Mouse (Mus musculus): ENCODE measurements around the gene Crim1. TPM values are rescaled to one million over a fixed set of nuclear protein-coding genes. Genes with fewer than 3 reads are reported as not detected.

The Crim1 gene
- polyA plus RNA-seq, 1 experiment from 2014 or later = 2.3 TPM

- no peaks in the 10 kb centered on the region; the same call in 1 of the 2 replicates for H3K27me3 ChIP-seq (ENCODE audit: control insufficient read depth, insufficient read depth, low read length)
Observed at GRCm38 (mm10) chr17:78197111-78197510, 2.9 kb upstream of the Crim1 start.

GRCm38 (mm10) chr17:78198140-78198539 lies 1.9 kb upstream of the Crim1 start:
- Histone ChIP-seq H3K27me3 (ENCODE audit: control insufficient read depth, insufficient read depth, low read length) (no peaks in the 10 kb centered on the region; the same call in 1 of the 2 replicates), H3K9ac (ENCODE audit: low read length) (no peak overlapping the region), H3K4me2 (ENCODE audit: low read depth, low read length) (no peak overlapping the region), H3K36me3 (ENCODE audit: control insufficient read depth, insufficient read depth) (no peaks in the 10 kb centered on the region), H3K4me3 (ENCODE audit: low read length) (no peak overlapping the region), H3K4me1 (ENCODE audit: control insufficient read depth, insufficient read depth, low read length) (peaks cover 28% of the 10 kb centered on the region), H3K9me3 (replicated peaks; ENCODE audit: control insufficient read depth, low read length) (no peaks in the 10 kb centered on the region), H3K27ac (ENCODE audit: low read length) (no peak overlapping the region)
- 23% methylated on average over 4 of the region's 4 CpGs for WGBS
- no peak for ATAC-seq (replicated peaks; ENCODE audit: extremely low read depth, insufficient read depth, low FRiP score)

More at GRCm38 (mm10) chr17:78197111-78197510, 2.9 kb upstream of the Crim1 start:
- no peak overlapping the region for H3K4me2 ChIP-seq (ENCODE audit: low read depth, low read length)
- no peak overlapping the region for H3K9ac ChIP-seq (ENCODE audit: low read length)
- no peaks in the 10 kb centered on the region for H3K9me3 ChIP-seq (replicated peaks; ENCODE audit: control insufficient read depth, low read length)
- H3K27ac ChIP-seq (ENCODE audit: low read length) = no peak overlapping the region
- no peak for ATAC-seq (replicated peaks; ENCODE audit: extremely low read depth, insufficient read depth, low FRiP score)
- H3K4me3 ChIP-seq (ENCODE audit: low read length) = no peak overlapping the region
- H3K36me3 ChIP-seq (ENCODE audit: control insufficient read depth, insufficient read depth) = no peaks in the 10 kb centered on the region
- 20% methylated on average over 7 of the region's 7 CpGs for WGBS
- H3K4me1 ChIP-seq (ENCODE audit: control insufficient read depth, insufficient read depth, low read length) = peaks cover 22% of the 10 kb centered on the region

- WGBS = 24% methylated on average over 4 of the region's 4 CpGs
- peak overlapping the region; percentile 75 for H3K4me3 ChIP-seq (ENCODE audit: low read length)
Observed at GRCm38 (mm10) chr17:78198820-78199219, 1.2 kb upstream of the Crim1 start.

GRCm38 (mm10) chr17:78199231-78199625 lies 820 bp upstream of the Crim1 start:
- H3K9ac ChIP-seq (ENCODE audit: low read length) = peak overlapping the region; percentile 68
- H3K9me3 ChIP-seq (replicated peaks; ENCODE audit: control insufficient read depth, low read length) = no peaks in the 10 kb centered on the region
- H3K27ac ChIP-seq (ENCODE audit: low read length) = peak overlapping the region; percentile 53; the same call in 1 of the 2 replicates
- H3K4me1 ChIP-seq (ENCODE audit: control insufficient read depth, insufficient read depth, low read length) = peaks cover 28% of the 10 kb centered on the region
- no peaks in the 10 kb centered on the region; the same call in 1 of the 2 replicates for H3K27me3 ChIP-seq (ENCODE audit: control insufficient read depth, insufficient read depth, low read length)
- no peaks in the 10 kb centered on the region for H3K36me3 ChIP-seq (ENCODE audit: control insufficient read depth, insufficient read depth)
- 8% methylated on average over 7 of the region's 7 CpGs for WGBS
- H3K4me3 ChIP-seq (ENCODE audit: low read length) = peak overlapping the region; percentile 75
- H3K4me2 ChIP-seq (ENCODE audit: low read depth, low read length) = peak overlapping the region; percentile 98
- ATAC-seq (replicated peaks; ENCODE audit: extremely low read depth, insufficient read depth, low FRiP score) = no peak

More at GRCm38 (mm10) chr17:78198820-78199219, 1.2 kb upstream of the Crim1 start:
- Histone ChIP-seq H3K36me3 (ENCODE audit: control insufficient read depth, insufficient read depth) (no peaks in the 10 kb centered on the region), H3K9ac (ENCODE audit: low read length) (no peak overlapping the region; the same call in 1 of the 2 replicates), H3K27ac (ENCODE audit: low read length) (no peak overlapping the region), H3K9me3 (replicated peaks; ENCODE audit: control insufficient read depth, low read length) (no peaks in the 10 kb centered on the region), H3K4me2 (ENCODE audit: low read depth, low read length) (peak overlapping the region; percentile 98), H3K27me3 (ENCODE audit: control insufficient read depth, insufficient read depth, low read length) (no peaks in the 10 kb centered on the region; the same call in 1 of the 2 replicates), H3K4me1 (ENCODE audit: control insufficient read depth, insufficient read depth, low read length) (peaks cover 28% of the 10 kb centered on the region)
- ATAC-seq (replicated peaks; ENCODE audit: extremely low read depth, insufficient read depth, low FRiP score) = no peak

- Histone ChIP-seq H3K9me3 (replicated peaks; ENCODE audit: control insufficient read depth, low read length) (no peaks in the 10 kb centered on the region), H3K4me1 (ENCODE audit: control insufficient read depth, insufficient read depth, low read length) (peaks cover 28% of the 10 kb centered on the region), H3K27ac (ENCODE audit: low read length) (peak overlapping the region; percentile 87), H3K27me3 (ENCODE audit: control insufficient read depth, insufficient read depth, low read length) (no peaks in the 10 kb centered on the region), H3K9ac (ENCODE audit: low read length) (peak overlapping the region; percentile 84), H3K4me2 (ENCODE audit: low read depth, low read length) (peak overlapping the region; percentile 98), H3K36me3 (ENCODE audit: control insufficient read depth, insufficient read depth) (no peaks in the 10 kb centered on the region), H3K4me3 (ENCODE audit: low read length) (peak overlapping the region; percentile 75)
- peak; percentile 46 for ATAC-seq (replicated peaks; ENCODE audit: extremely low read depth, insufficient read depth, low FRiP score)
- WGBS = under 1% methylated on average over 51 of the region's 73 CpGs
Observed at GRCm38 (mm10) chr17:78200561-78201220, 643 bp downstream of the Crim1 start.

GRCm38 (mm10) chr17:78201221-78202058 lies 1.4 kb downstream of the Crim1 start:
- no peak; the same call in 1 of the 2 replicates for ATAC-seq (replicated peaks; ENCODE audit: extremely low read depth, insufficient read depth, low FRiP score)
- no peak overlapping the region for H3K27ac ChIP-seq (ENCODE audit: low read length)
- peaks cover 32% of the 10 kb centered on the region for H3K4me1 ChIP-seq (ENCODE audit: control insufficient read depth, insufficient read depth, low read length)
- peak overlapping the region; percentile 75 for H3K4me3 ChIP-seq (ENCODE audit: low read length)
- H3K4me2 ChIP-seq (ENCODE audit: low read depth, low read length) = peak overlapping the region; percentile 98
- H3K9me3 ChIP-seq (replicated peaks; ENCODE audit: control insufficient read depth, low read length) = no peaks in the 10 kb centered on the region
- H3K27me3 ChIP-seq (ENCODE audit: control insufficient read depth, insufficient read depth, low read length) = no peaks in the 10 kb centered on the region
- H3K36me3 ChIP-seq (ENCODE audit: control insufficient read depth, insufficient read depth) = no peaks in the 10 kb centered on the region
- under 1% methylated on average over 39 of the region's 39 CpGs for WGBS
- H3K9ac ChIP-seq (ENCODE audit: low read length) = peak overlapping the region; percentile 84

- H3K36me3 ChIP-seq (ENCODE audit: control insufficient read depth, insufficient read depth) = no peaks in the 10 kb centered on the region
- ATAC-seq (replicated peaks; ENCODE audit: extremely low read depth, insufficient read depth, low FRiP score) = no peak
- H3K9me3 ChIP-seq (replicated peaks; ENCODE audit: control insufficient read depth, low read length) = no peaks in the 10 kb centered on the region
- H3K27ac ChIP-seq (ENCODE audit: low read length) = no peak overlapping the region
- 17% methylated on average over 5 of the region's 5 CpGs for WGBS
- H3K27me3 ChIP-seq (ENCODE audit: control insufficient read depth, insufficient read depth, low read length) = no peaks in the 10 kb centered on the region
- H3K4me1 ChIP-seq (ENCODE audit: control insufficient read depth, insufficient read depth, low read length) = peaks cover 36% of the 10 kb centered on the region
- peak overlapping the region; percentile 75 for H3K4me3 ChIP-seq (ENCODE audit: low read length)
- H3K9ac ChIP-seq (ENCODE audit: low read length) = peak overlapping the region; percentile 4; the same call in 1 of the 2 replicates
- H3K4me2 ChIP-seq (ENCODE audit: low read depth, low read length) = peak overlapping the region; percentile 98
Observed at GRCm38 (mm10) chr17:78202221-78202620, 2.2 kb downstream of the Crim1 start.

GRCm38 (mm10) chr17:78202756-78203155 lies 2.7 kb downstream of the Crim1 start:
- WGBS = 60% methylated on average over 3 of the region's 3 CpGs
- H3K4me3 ChIP-seq (ENCODE audit: low read length) = peak overlapping the region; percentile 75
- no peaks in the 10 kb centered on the region for H3K36me3 ChIP-seq (ENCODE audit: control insufficient read depth, insufficient read depth)
- peak overlapping the region; percentile 98 for H3K4me2 ChIP-seq (ENCODE audit: low read depth, low read length)
- no peaks in the 10 kb centered on the region for H3K27me3 ChIP-seq (ENCODE audit: control insufficient read depth, insufficient read depth, low read length)
- ATAC-seq (replicated peaks; ENCODE audit: extremely low read depth, insufficient read depth, low FRiP score) = no peak
- H3K27ac ChIP-seq (ENCODE audit: low read length) = no peak overlapping the region
- H3K4me1 ChIP-seq (ENCODE audit: control insufficient read depth, insufficient read depth, low read length) = peaks cover 36% of the 10 kb centered on the region
- H3K9ac ChIP-seq (ENCODE audit: low read length) = peak overlapping the region; percentile 4; the same call in 1 of the 2 replicates
- no peaks in the 10 kb centered on the region for H3K9me3 ChIP-seq (replicated peaks; ENCODE audit: control insufficient read depth, low read length)

- Histone ChIP-seq H3K36me3 (ENCODE audit: control insufficient read depth, insufficient read depth) (no peaks in the 10 kb centered on the region), H3K9ac (ENCODE audit: low read length) (no peak overlapping the region), H3K4me3 (ENCODE audit: low read length) (no peak overlapping the region), H3K9me3 (replicated peaks; ENCODE audit: control insufficient read depth, low read length) (no peaks in the 10 kb centered on the region), H3K27me3 (ENCODE audit: control insufficient read depth, insufficient read depth, low read length) (no peaks in the 10 kb centered on the region), H3K4me2 (ENCODE audit: low read depth, low read length) (no peak overlapping the region), H3K4me1 (ENCODE audit: control insufficient read depth, insufficient read depth, low read length) (peaks cover 36% of the 10 kb centered on the region), H3K27ac (ENCODE audit: low read length) (no peak overlapping the region)
- 52% methylated on average over 5 of the region's 5 CpGs for WGBS
- ATAC-seq (replicated peaks; ENCODE audit: extremely low read depth, insufficient read depth, low FRiP score) = no peak
Observed at GRCm38 (mm10) chr17:78203478-78203877, 3.4 kb downstream of the Crim1 start.

Data from heart, embryonic 16.5 days (tissue).